Mouse (Mus musculus) liver, adult 2 months (tissue): ENCODE measurements at regions not wholly inside any gene's neighbourhood (a gene's known extent, or its start where the extent isn't known, plus 50 kb on each side); places are given as distances from the start of the nearest gene placed in this dataset.

Source experiments
- DNase-seq: peaks from one replicate; pipeline ENCODE4 v3.0.0-alpha.2; 2011; ENCODE audit warnings: low read depth, low spot score; ENCODE audit errors: extremely low read depth
- H3K27ac ChIP-seq: fragments of 200-500 bp; replicated peaks from 2 replicates; pipeline ENCODE4 v1.5.1; 2012; ENCODE audit warnings: low read depth, mild to moderate bottlenecking, control low read depth, inconsistent platforms, low read length; ENCODE audit not compliant: insufficient read depth
- H3K27me3 ChIP-seq: fragments of 200-500 bp; 2 replicates; pipeline ENCODE4 v1.6.1; 2012; ENCODE audit warnings: mild to moderate bottlenecking, moderate library complexity, low read length, inconsistent platforms; ENCODE audit not compliant: control insufficient read depth, insufficient read depth
- H3K36me3 ChIP-seq: fragments of 200-500 bp; 2 replicates; pipeline ENCODE4 v1.6.1; 2012; ENCODE audit warnings: low read length, inconsistent platforms; ENCODE audit not compliant: control insufficient read depth, insufficient read depth
- H3K4me1 ChIP-seq: fragments of 200-500 bp; 2 replicates; pipeline ENCODE4 v1.6.1; 2011; ENCODE audit warnings: low read length; ENCODE audit not compliant: control insufficient read depth, insufficient read depth
- H3K4me3 ChIP-seq: fragments of 200-500 bp; 2 replicates; pipeline ENCODE4 v1.5.1; 2011; ENCODE audit warnings: low read depth, mild to moderate bottlenecking, control low read depth, low read length, moderate library complexity; ENCODE audit not compliant: insufficient read depth
- H3K79me2 ChIP-seq: fragments of 200-500 bp; 2 replicates; pipeline ENCODE4 v1.6.1; 2012; ENCODE audit warnings: inconsistent platforms, mild to moderate bottlenecking, low read length, moderate library complexity; ENCODE audit not compliant: control insufficient read depth, insufficient read depth
- H3K9ac ChIP-seq: fragments of 200-500 bp; 2 replicates; pipeline ENCODE4 v1.6.1; 2012; ENCODE audit warnings: low read depth, mild to moderate bottlenecking, control low read depth, inconsistent platforms, low read length
- CTCF ChIP-seq: fragments of 200-500 bp; IDR thresholded peaks from 2 replicates; pipeline ENCODE4 v1.5.1; 2011; ENCODE audit warnings: low read depth, low read length, control low read depth
- POLR2A ChIP-seq: fragments of 200-500 bp; IDR thresholded peaks from 2 replicates; pipeline ENCODE4 v1.6.1; 2011; ENCODE audit warnings: low read length, control low read depth; ENCODE audit not compliant: insufficient read depth; ENCODE audit errors: extremely low read depth
- WGBS: fragments of 180-500 bp; shearing (Covaris S2); methylation state at CpG from one replicate; pipeline ENCODE4 v1.1.7; 2018; 5-methylcytosine and 5-hydroxymethylcytosine counted together

- H3K27ac ChIP-seq = no peak overlapping the region
- no peak overlapping the region for H3K4me3 ChIP-seq
- no peaks in the 10 kb centered on the region for H3K36me3 ChIP-seq
- no peaks in the 10 kb centered on the region for H3K4me1 ChIP-seq
- WGBS = 89% methylated on average over 8 of the region's 8 CpGs
- H3K27me3 ChIP-seq = no peaks in the 10 kb centered on the region
- no peak for DNase-seq
- H3K9ac ChIP-seq = no peak overlapping the region
- H3K79me2 ChIP-seq = no peaks in the 10 kb centered on the region
- no peak for TF ChIP-seq POLR2A
- TF ChIP-seq CTCF = no peak
Observed at GRCm38 (mm10) chrX:99318141-99318540, 152.9 kb downstream of the Pja1 start.

DNA sequence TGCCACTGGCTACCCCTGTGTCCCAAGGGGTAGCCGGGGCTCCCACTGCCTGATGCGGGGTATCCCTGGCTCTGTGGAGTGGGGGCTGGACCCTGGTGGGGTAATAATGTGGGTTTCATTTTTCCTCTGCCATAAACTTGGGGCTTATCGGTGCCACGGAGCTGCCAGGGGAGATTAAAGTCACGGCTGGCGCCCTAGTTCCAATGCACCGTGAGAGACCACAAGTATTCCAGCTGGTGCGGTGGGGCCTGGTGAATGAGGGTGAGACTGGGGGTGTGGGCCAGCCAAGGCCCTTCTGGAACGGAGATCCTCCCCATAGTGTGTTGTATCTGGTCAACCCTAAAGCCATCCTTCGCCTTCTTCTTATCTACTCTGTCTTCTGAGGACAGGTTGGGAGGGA lies 153.3 kb downstream of the Pja1 start:
- 92% methylated on average over 10 of the region's 10 CpGs for WGBS
- H3K36me3 ChIP-seq = no peaks in the 10 kb centered on the region
- H3K4me1 ChIP-seq = no peaks in the 10 kb centered on the region
- TF ChIP-seq POLR2A (no peak), CTCF (no peak)
- no peak for DNase-seq
- H3K27me3 ChIP-seq = no peaks in the 10 kb centered on the region
- no peaks in the 10 kb centered on the region for H3K79me2 ChIP-seq
- no peak overlapping the region for H3K27ac ChIP-seq
- no peak overlapping the region for H3K4me3 ChIP-seq
- no peak overlapping the region for H3K9ac ChIP-seq

DNA sequence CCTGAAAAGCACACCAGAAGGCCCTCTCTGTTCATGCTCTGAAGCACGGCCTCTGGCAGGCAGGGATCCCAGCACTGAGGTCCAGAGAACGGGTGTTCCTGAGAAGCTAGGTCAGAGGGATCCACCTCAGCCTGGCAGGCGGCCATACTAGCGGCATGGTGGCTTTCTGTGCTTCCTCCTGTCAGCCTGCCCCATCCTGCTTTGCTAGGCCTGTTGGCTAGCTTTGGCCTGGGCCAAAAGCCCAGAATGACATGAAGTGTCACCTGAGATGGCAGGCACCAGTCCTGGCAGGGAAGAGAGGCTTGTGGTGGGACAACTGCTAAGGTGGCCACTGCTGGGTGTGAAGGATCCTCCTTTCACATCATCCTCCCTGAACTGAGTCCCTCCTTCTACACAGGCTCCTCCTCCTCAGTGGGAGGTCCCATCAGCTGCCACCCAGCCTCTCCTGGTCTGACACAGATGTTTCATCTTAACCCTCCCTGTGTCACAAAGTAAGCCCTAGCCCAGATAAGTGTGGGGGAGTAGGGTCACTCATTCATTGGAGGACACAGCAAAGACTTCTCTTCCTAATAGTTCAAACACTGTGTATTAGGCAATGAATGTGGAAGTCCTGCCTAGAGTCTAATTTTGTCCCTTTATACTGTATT lies 154.5 kb downstream of the Pja1 start:
- DNase-seq = no peak
- Histone ChIP-seq H3K9ac (no peak overlapping the region), H3K36me3 (no peaks in the 10 kb centered on the region), H3K4me1 (no peaks in the 10 kb centered on the region), H3K27me3 (no peaks in the 10 kb centered on the region), H3K27ac (no peak overlapping the region), H3K79me2 (no peaks in the 10 kb centered on the region), H3K4me3 (no peak overlapping the region)
- no peak for TF ChIP-seq POLR2A
- no peak for TF ChIP-seq CTCF
- WGBS = 59% methylated on average over 4 of the region's 4 CpGs

- Histone ChIP-seq H3K36me3 (no peaks in the 10 kb centered on the region), H3K27me3 (no peaks in the 10 kb centered on the region), H3K79me2 (no peaks in the 10 kb centered on the region), H3K9ac (no peak overlapping the region), H3K27ac (no peak overlapping the region), H3K4me3 (no peak overlapping the region), H3K4me1 (no peaks in the 10 kb centered on the region)
- DNase-seq = no peak
- 79% methylated on average over 6 of the region's 6 CpGs for WGBS
- no peak for TF ChIP-seq CTCF
- no peak for TF ChIP-seq POLR2A
Observed at GRCm38 (mm10) chrX:99299110-99299509, 163.2 kb downstream of the Efnb1 start.

- Histone ChIP-seq H3K27ac (no peak overlapping the region), H3K9ac (no peak overlapping the region), H3K4me3 (no peak overlapping the region), H3K27me3 (no peaks in the 10 kb centered on the region), H3K79me2 (no peaks in the 10 kb centered on the region), H3K36me3 (no peaks in the 10 kb centered on the region), H3K4me1 (no peaks in the 10 kb centered on the region)
- DNase-seq = peak; percentile 10
- WGBS = 62% methylated on average over 8 of the region's 8 CpGs
- TF ChIP-seq CTCF (no peak), POLR2A (no peak)
Observed at GRCm38 (mm10) chrX:99294726-99295125, 158.8 kb downstream of the Efnb1 start.

DNA sequence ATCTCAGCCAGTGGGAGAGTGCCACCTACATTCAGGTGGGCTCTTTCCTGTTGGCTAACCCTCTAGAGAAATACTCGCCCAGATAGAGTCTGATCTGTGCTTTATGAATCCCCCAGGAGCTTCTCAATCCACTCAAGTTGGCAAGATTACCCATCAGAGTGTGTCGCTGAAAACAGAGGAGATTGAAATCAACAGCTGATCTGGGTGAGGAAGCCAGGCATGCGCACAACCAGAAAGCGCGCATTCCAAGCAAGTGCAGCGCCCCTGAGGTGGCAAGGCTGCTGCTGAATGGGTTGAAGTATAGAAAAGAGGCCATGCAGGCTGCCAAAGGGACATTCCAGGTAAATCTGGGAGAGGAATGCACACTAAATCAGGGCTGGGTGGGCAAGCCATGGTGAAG lies 158.0 kb downstream of the Efnb1 start:
- no peak for TF ChIP-seq CTCF
- TF ChIP-seq POLR2A = no peak
- no peaks in the 10 kb centered on the region for H3K27me3 ChIP-seq
- no peaks in the 10 kb centered on the region for H3K79me2 ChIP-seq
- no peak overlapping the region for H3K4me3 ChIP-seq
- no peaks in the 10 kb centered on the region for H3K36me3 ChIP-seq
- H3K27ac ChIP-seq = no peak overlapping the region
- WGBS = 81% methylated on average over 6 of the region's 6 CpGs
- no peak overlapping the region for H3K9ac ChIP-seq
- H3K4me1 ChIP-seq = no peaks in the 10 kb centered on the region
- DNase-seq = no peak
